Mouse (Mus musculus) heart, postnatal 0 days (tissue): ENCODE measurements around the gene Cxcr2.

Experiments
- CTCF ChIP-seq: IDR thresholded peaks from 2 replicates; pipeline ENCODE4 v1.5.1; 2016; ENCODE audit warnings: antibody characterized with exemption, control low read depth, low read depth
- EP300 ChIP-seq: IDR thresholded peaks from 2 replicates; pipeline ENCODE4 v1.6.1; 2016; ENCODE audit warnings: antibody characterized with exemption, low read depth

- no peak for TF ChIP-seq CTCF
- TF ChIP-seq EP300 = no peak
Observed at GRCm38 (mm10) chr1:74160036-74160435, 6.2 kb downstream of the Cxcr2 start.
